Mouse (Mus musculus) brain, embryonic 18.5 days (tissue): ENCODE results near the gene Gm17268.

Source experiments
- DNase-seq: peaks from one replicate; pipeline ENCODE4 v3.0.0-alpha.2; 2012; ENCODE audit warnings: low read depth, low spot score

Gm17268 gene

GRCm38 (mm10) chr11:82038535-82038934 is at the start of gene Gm17268:
Gm17268 (minus strand) TSS chr11:82038562.
- no peak for DNase-seq

DNA sequence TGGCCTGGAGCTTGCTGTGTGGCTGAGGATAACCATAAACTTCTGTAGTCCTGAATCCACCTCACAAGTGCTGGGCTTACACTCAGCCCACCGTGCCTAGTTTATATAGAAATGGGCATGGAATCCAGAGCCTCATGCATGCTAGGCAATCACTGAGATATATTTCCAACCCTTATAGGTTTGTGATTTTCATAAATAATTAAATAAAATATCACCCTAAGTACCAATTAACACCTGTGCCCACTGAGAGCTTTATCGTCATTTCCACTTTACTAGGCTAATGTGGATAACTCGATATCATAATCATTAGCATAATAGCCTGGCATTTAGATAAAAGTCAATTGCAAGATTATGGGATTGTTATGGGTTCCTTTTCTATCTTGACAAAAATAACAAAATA is 46.0 kb upstream of the Gm17268 start:
- no peak for DNase-seq

DNA sequence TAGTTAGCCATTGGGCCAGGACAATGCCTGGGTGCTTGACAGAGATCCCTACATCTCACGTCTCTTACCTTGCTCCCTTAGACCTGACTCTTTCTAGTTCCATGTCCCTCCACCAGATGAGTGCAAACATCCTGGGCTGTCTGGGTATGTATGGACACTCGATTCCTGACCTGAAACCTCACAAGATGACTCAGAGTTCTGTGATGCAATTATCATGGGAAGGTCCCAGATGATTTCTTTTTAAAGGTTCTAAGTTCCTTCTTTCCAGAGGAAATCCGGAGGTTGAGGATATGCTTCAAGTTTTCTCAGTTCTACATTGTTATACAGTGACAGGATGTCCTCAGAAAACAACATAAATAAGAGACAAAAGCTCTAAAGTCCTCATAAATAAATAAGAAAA is 42.5 kb upstream of the Gm17268 start:
- no peak for DNase-seq

DNA sequence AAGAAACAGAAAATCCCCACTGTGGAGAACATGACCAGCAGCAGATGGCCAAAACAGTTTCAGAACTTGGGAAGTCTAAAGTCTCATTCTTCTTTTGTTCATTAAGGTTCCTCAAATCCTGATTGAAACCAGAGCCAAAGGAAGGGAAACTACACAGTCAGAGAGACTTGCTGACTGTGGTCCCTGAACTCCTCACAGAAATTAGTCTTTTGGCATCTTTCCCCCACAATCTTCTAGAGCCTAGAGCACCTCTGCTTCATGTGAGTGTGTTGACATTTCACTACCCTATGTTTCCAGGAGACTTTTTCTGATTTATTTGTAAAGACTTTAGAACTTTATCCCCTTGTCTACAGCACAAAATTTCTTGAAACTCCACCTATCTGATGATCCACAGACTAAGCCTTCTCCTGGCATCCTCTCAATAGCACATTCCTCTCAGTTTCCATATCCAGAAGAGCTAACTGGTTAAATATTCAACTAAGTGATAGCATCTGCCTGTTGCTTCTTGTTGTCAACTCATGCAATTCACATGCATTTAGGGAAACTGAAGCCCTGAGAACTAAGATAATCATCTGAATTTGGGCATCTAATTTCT is 39.9 kb upstream of the Gm17268 start:
- no peak for DNase-seq

- DNase-seq = no peak
Observed at GRCm38 (mm10) chr11:82077031-82077430, 38.7 kb upstream of the Gm17268 start.

GRCm38 (mm10) chr11:82073686-82074085 is 35.3 kb upstream of the Gm17268 start:
- no peak for DNase-seq

GRCm38 (mm10) chr11:82072984-82073383 is 34.6 kb upstream of the Gm17268 start:
- DNase-seq = no peak

DNA sequence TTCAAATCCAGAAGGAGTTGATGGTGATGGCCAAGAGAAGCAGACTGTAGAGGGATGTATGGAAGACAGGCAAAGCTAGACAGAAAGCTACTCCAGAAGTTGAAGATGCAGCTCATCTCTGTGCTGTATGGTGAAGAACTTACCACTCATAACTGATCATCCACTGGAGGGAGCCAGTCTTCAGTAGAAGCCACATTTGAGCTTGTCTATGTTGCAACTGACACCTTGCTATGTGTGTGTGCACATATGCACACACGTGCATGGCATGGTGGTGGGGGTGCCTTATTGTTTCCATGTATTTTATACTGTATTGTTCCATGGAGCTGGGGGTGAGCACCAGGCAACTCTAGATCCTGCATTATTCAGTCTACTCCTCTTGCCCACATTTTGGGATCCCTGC is 34.0 kb upstream of the Gm17268 start:
- DNase-seq = no peak

DNA sequence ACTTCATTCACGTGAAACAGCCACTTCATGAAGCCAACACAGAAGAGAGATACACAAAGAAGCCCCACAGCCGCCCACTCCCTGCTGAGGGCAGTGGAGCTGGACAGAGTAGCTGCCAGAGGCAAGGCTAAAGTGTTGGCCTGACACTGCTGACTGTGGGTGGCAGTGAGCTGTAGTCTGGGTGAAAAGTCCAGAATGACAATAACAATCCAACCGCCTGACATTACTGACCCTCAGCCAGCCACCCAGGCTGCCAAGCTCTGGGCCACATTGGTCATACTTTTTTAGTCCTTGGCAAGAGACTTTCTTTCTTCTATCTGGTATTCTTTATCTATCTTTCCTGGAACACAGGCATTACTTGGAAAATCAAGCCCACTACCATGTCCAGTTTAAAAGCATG is 32.7 kb upstream of the Gm17268 start:
- DNase-seq = no peak

DNA sequence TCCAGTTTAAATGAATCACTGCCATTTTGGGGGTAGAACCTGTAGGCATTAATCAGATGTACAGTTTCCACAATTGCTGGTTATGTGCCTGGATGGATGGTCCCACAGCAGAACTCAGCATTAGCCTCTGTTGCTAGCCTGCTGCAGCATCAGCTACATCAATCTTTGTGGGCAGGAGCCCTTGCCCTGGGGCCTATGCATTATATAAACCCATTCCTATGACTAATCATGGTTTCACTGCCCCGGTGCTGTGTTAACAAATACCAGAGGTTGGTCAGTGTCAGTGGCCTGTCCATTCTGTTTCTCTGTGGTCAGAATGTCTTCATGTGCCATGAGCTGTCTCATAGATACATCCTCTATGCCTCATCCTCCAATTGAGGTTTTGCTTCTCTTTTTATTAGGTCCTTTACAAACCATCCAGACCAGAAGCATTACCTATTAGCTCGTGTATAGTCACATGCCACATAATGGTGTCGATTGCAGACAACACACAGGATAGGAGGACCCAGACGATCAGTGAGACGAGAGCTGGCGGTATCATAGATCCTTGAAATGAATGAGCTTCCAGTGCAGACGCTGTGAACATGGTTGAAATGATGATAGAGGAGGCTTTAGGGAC is 28.7 kb upstream of the Gm17268 start:
- DNase-seq = no peak

GRCm38 (mm10) chr11:82063454-82063853 is 25.1 kb upstream of the Gm17268 start:
- no peak for DNase-seq

- DNase-seq = no peak
Observed at GRCm38 (mm10) chr11:82062226-82062625, 23.9 kb upstream of the Gm17268 start.

GRCm38 (mm10) chr11:82057646-82058045 is 19.3 kb upstream of the Gm17268 start, which contains the start of gene Ccl11:
Ccl11 (plus strand) TSS chr11:82057823.
- no peak for DNase-seq

- no peak for DNase-seq
Observed at GRCm38 (mm10) chr11:82053849-82054248, 15.5 kb upstream of the Gm17268 start.

- DNase-seq = no peak
Observed at GRCm38 (mm10) chr11:82047746-82048415, 9.5 kb upstream of the Gm17268 start.

GRCm38 (mm10) chr11:82045471-82045870 is 7.1 kb upstream of the Gm17268 start, which contains the start of gene Ccl7:
Ccl7 (plus strand) TSS chr11:82045712.
- no peak for DNase-seq

GRCm38 (mm10) chr11:82041671-82042080 is 3.3 kb upstream of the Gm17268 start:
- DNase-seq = no peak

- no peak for DNase-seq
Observed at GRCm38 (mm10) chr11:82039132-82039660, 834 bp upstream of the Gm17268 start.

DNA sequence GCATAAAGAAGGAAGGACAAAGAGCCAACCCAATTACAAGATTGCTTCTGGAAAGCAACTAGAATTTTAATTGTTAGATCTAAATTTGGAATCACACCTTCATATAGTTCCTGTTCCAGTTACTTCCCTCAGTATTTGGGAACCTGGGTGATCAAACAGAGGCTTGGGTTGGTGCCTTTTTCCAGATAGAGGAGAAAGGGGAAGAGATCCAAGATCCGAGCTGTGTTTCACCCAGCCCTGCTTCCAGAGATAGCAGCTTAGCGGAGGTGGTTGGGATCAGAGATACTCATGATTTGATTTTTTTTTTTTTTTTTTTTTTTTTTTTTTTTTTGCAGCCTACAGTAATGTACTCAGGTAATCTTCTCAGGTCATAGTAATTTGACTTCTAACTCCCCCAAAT is 2.5 kb downstream of the Gm17268 start:
- DNase-seq = no peak

GRCm38 (mm10) chr11:82035356-82035755 is 3.0 kb downstream of the Gm17268 start, which contains the start of gene Ccl2:
Ccl2 (plus strand) TSS chr11:82035571.
- peak; percentile 30 for DNase-seq

DNA sequence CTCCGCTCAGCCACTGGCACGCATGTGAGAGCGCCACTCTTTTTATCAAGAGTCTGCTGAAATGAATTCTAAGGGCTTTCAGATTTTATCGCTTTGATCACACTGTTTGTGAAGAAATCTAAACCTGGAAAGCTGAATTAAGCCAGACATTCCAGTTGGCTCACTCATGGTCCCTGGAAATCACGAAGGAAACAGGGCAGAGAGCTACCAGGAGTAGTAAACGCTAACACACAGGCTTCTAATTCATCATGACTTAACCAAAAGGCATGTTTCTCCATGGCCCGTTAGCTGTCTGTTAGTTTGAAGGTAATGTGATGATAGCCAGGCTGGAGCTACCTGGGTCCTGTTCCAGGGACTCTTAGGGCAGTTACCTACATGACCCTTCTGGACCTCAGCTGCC is 3.9 kb downstream of the Gm17268 start:
- no peak for DNase-seq

DNA sequence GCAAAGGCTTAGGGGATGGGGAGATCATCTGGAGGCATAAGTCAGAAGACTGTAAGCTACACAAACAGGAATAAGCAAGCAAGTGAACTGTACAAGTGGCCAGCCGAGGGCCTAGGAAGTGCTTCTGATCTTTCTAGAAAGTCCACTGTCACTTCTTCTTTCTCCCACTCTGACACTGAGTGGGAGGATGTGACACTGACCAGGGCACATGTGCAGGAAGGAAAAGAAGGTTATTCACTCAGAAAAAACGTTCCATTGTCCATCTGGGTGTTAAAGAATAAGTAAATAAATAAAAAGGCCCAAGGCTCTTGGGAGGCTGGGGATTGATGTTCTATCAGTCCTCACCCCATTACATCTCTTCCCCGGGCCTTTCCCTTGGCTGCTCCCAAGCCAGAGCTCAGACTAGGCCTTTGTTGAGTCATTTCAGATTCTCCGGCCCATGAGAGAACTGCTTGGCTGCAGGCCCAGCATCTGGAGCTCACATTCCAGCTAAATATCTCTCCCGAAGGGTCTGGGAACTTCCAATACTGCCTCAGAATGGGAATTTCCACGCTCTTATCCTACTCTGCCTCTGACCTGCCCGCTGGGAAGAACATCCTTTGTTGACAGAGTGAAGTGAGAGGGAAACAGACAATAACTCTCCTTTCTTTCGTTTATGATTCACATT is 5.6 kb downstream of the Gm17268 start:
- DNase-seq = no peak
